9 mouse cellular contexts compared by ENCODE assay signal in genomic region chr2:13938118-13938517, GRCm38 (mm10).
A peak's percentile ranks its signal among the peaks of the same experiment; 100 is the strongest.
DNase-seq lines count a peak whose midpoint lies in the region; ATAC-seq and TF ChIP-seq lines count a peak whose summit lies in the region.
"Had no signal": no experiment of that assay in that cellular context is flagged by ENCODE, and none has a peak within 500 bp of the region (broad histone marks: within the 10 kb centered on the region; RNA-seq: fewer than 3 reads in every experiment).

No protein-coding gene starts in this region.

- H3K27ac ChIP-seq in CH12.LX (ENCODE audit: insufficient read depth, low read depth) = no peak overlapping the region
- H3K27ac ChIP-seq: hindbrain, embryonic 15.5 days had no signal

- H3K4me1 ChIP-seq in CH12.LX (ENCODE audit: control insufficient read depth in 1 of 2, insufficient read depth in 2 of 2) = no peaks in the 10 kb centered on the region
- H3K4me1 ChIP-seq: hindbrain, embryonic 15.5 days had no signal

- H3K9me3 ChIP-seq in CH12.LX (replicated peaks; ENCODE audit: low read length) = no peaks in the 10 kb centered on the region
- H3K9me3 ChIP-seq: hindbrain, embryonic 15.5 days had no signal

- peak; percentile 14 for DNase-seq in kidney, postnatal 14 days
- DNase-seq in kidney, adult 18-20 months = no peak
- DNase-seq in A20 (ENCODE audit: low read depth, low spot score) = peak; percentile 10
- peak; percentile 42 for DNase-seq in CH12.LX (ENCODE audit: extremely low read depth)
- DNase-seq in induced T-regulatory cell, adult 2 months (ENCODE audit: low read depth) = peak; percentile 34
- DNase-seq in ovary, postnatal 36 days (ENCODE audit: low spot score) = no peak
- DNase-seq: cerebellum, adult 2 months had no signal

- no peaks in the 10 kb centered on the region for H3K79me2 ChIP-seq in CH12.LX (replicated peaks; ENCODE audit: control insufficient read depth, extremely low read depth, insufficient read depth, poor library complexity, severe bottlenecking)

- no peaks in the 10 kb centered on the region for H3K36me3 ChIP-seq in CH12.LX (replicated peaks in 1 of 2; ENCODE audit: control insufficient read depth in 1 of 2, insufficient read depth in 1 of 2, low read length in 1 of 2)
- H3K36me3 ChIP-seq: hindbrain, embryonic 15.5 days had no signal

- 0 out of 2 replicates have a peak overlapping the region, but pooled peaks have one; percentile 10 for H3K4me2 ChIP-seq in CH12.LX (ENCODE audit: insufficient read depth, low read depth, poor library complexity, severe bottlenecking)
- H3K4me2 ChIP-seq: hindbrain, embryonic 15.5 days had no signal

- TF ChIP-seq CTCF in CH12.LX (conservative IDR thresholded peaks at IDR 0.05 in 1 of 2, IDR thresholded peaks at IDR 0.05 in 1 of 2; ENCODE audit: low read depth in 2 of 2, low read length in 2 of 2) = peak; percentile 69 to 77; a peak in 3 of 4 replicates

- H3K27me3 ChIP-seq in CH12.LX (replicated peaks) = no peaks in the 10 kb centered on the region
- H3K27me3 ChIP-seq: hindbrain, embryonic 15.5 days had no signal

- TF ChIP-seq EP300 in CH12.LX (IDR thresholded peaks at IDR 0.05; ENCODE audit: low read length) = no peak

- dilution Hi-C loops in CH12.LX (cut with MboI; ENCODE audit: extremely low pct_ligation_motif_present, extremely low pct_unique_long_range_greater_than_20kb, low sequenced_read_pairs) = no loop called here

- TF ChIP-seq POLR2A in CH12.LX (IDR thresholded peaks at IDR 0.05; ENCODE audit: low read depth, low read length) = no peak

- in situ Hi-C loops in CH12.LX (cut with MboI; ENCODE audit: low pct_ligation_motif_present, low pct_unique_long_range_greater_than_20kb, low sequenced_read_pairs) = loop anchor here (10.0 kb wide), 1 partner anchor 643 kb away; no protein-coding TSS in a partner anchor

- no peak overlapping the region for H3K9ac ChIP-seq in CH12.LX (ENCODE audit: insufficient read depth, low read depth)
- H3K9ac ChIP-seq: hindbrain, embryonic 15.5 days had no signal

- H3K4me3 ChIP-seq in CH12.LX (replicated peaks in 1 of 3; ENCODE audit: low read depth in 2 of 3, low read length in 2 of 3, poor library complexity in 1 of 3) = no peak overlapping the region
- H3K4me3 ChIP-seq: hindbrain, embryonic 15.5 days had no signal

- TF ChIP-seq RAD21 in CH12.LX (IDR thresholded peaks at IDR 0.05; ENCODE audit: low read depth, low read length) = peak; percentile 72

- ATAC-seq in erythroblast, adult 5-6 weeks (replicated peaks; ENCODE audit: low FRiP score, poor library complexity, severe bottlenecking) = no peak

TF ChIP-seq in CH12.LX, 34 proteins besides CTCF, POLR2A, EP300 and RAD21:
- TF ChIP-seq SMC3 (IDR thresholded peaks at IDR 0.05; ENCODE audit: low read depth, low read length) = peak; percentile 59
- no peak for TF ChIP-seq JUND (conservative IDR thresholded peaks at IDR 0.05; ENCODE audit: low read depth, low read length)

Comparison
In these comparisons a context has a peak if more than half of its experiments do, and no peak if none do; other contexts are left out.
1. DNase-seq: peak in kidney, postnatal 14 days (single experiment), A20 (single experiment), CH12.LX (single experiment) and induced T-regulatory cell, adult 2 months (single experiment); none in kidney, adult 18-20 months (single experiment) and ovary, postnatal 36 days (single experiment).